Mouse (Mus musculus): ENCODE results near the gene Kctd15. TPM values are rescaled to one million over a fixed set of nuclear protein-coding genes. Genes with fewer than 3 reads are reported as not detected.

The Kctd15 gene
- polyA plus RNA-seq, 2 experiments = 18.7 to 77.1 TPM

DNA sequence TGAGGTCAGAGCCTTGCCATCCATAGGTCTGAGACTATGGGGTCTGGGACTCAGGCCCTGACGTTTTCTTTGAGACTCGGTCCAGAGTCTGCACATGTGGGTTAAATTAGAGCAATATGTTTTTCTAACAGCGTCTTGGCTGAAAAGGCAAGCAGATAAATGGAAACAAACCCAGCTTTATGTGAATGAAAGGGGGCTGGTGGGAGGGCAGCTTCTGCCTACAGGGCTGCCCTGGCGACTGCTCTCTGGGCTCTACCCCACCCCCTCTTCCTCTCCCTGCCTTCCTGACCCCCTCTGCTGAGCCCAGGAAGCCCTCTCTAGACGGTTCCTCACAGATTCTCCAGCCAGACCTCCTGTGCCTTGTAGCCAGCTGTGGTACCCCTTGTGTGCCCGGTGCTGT is 46.1 kb downstream of the Kctd15 start:
- ATAC-seq (ENCODE audit: low FRiP score, low read depth) (peak; percentile 39; the same call in 1 of the 2 replicates), DNase-seq (ENCODE audit: low spot score) (peak; percentile 73)
- Histone ChIP-seq H3K9me3 (ENCODE audit: control insufficient read depth, low read length) (no peaks in the 10 kb centered on the region), H3K27me3 (ENCODE audit: control insufficient read depth, insufficient read depth, low read length) (no peaks in the 10 kb centered on the region), H3K4me1 (ENCODE audit: control insufficient read depth, insufficient read depth, low read length) (peaks cover 36% of the 10 kb centered on the region), H3K4me3 (replicated peaks; ENCODE audit: low read length) (no peak overlapping the region), H3K27ac (replicated peaks; ENCODE audit: low read depth, low read length) (peak overlapping the region; percentile 68), H3K9ac (ENCODE audit: low read depth, low read length, severe bottlenecking) (no peak overlapping the region), H3K4me2 (replicated peaks; ENCODE audit: low read depth, low read length, severe bottlenecking) (no peak overlapping the region; the same call in 1 of the 2 replicates), H3K36me3 (ENCODE audit: control insufficient read depth, insufficient read depth, low read length) (no peaks in the 10 kb centered on the region)
- 16% methylated on average over 6 of the region's 6 CpGs for WGBS
- TF ChIP-seq POLR2A (IDR thresholded peaks at IDR 0.05; ENCODE audit: borderline replicate concordance, extremely low read depth, insufficient read depth, insufficient read length) = no peak

DNA sequence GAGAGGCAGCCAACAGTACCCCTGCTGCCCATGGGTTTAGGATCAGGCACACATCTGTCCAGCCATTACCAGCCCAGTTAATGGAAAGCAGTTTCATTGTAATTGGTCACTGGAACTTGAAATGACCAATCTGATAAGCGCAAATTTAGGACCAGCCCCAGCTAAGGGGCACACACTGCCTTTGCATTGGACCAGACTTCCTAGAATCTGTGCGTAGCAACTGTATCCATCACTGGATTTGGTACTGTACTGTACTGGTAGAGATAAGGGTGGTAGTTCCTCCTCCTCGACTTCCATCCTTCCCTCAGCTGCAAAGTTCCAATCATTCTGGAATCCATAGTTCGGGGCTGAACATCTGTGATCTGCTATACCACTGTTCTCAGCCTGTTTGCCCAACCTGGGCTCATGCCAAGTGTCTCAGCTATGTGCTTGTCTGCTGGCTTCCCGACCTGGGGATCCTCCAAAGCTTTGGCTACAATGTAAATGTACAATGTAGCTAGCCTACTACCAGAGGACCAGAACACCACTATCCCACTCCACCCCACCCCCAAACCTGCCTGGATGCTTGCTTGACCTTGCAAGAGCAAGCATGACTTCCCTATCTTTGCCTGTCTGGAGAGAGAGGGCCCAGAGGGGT is 49.1 kb downstream of the Kctd15 start:
- Histone ChIP-seq H3K4me1 (ENCODE audit: control insufficient read depth, insufficient read depth, low read length) (peaks cover 37% of the 10 kb centered on the region), H3K4me2 (replicated peaks; ENCODE audit: low read depth, low read length, severe bottlenecking) (no peak overlapping the region), H3K9ac (ENCODE audit: low read depth, low read length, severe bottlenecking) (0 out of 2 replicates have a peak overlapping the region, but pooled peaks have one; percentile 12), H3K27ac (replicated peaks; ENCODE audit: low read depth, low read length) (peak overlapping the region; percentile 11), H3K9me3 (ENCODE audit: control insufficient read depth, low read length) (no peaks in the 10 kb centered on the region), H3K27me3 (ENCODE audit: control insufficient read depth, insufficient read depth, low read length) (no peaks in the 10 kb centered on the region), H3K36me3 (ENCODE audit: control insufficient read depth, insufficient read depth, low read length) (no peaks in the 10 kb centered on the region), H3K4me3 (replicated peaks; ENCODE audit: low read length) (no peak overlapping the region)
- peak; percentile 30 for DNase-seq (ENCODE audit: low spot score)
- 48% methylated on average over 5 of the region's 5 CpGs for WGBS
- peak; percentile 3; the same call in 1 of the 2 replicates for ATAC-seq (ENCODE audit: low FRiP score, low read depth)
- TF ChIP-seq POLR2A (IDR thresholded peaks at IDR 0.05; ENCODE audit: borderline replicate concordance, extremely low read depth, insufficient read depth, insufficient read length) = no peak

DNA sequence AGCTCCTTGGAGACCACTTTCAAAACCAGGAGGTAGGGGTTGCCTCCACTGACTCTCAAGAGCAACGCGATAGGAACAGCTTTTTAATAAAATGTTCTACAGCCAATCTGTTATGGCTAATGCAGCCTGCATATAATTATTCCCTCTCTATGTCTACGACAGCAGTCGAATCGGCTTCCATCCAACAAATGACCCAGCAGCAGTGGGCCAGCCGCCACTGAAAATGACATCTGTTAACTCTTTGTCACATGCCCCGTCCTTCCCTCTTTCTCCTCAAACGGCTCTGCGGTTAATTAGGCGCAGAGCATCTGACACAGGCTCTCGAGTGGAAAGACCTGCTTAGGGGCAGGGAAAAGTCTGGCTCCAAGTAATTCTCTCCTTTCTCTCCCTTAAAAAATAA is 49.8 kb downstream of the Kctd15 start:
- Histone ChIP-seq H3K4me2 (replicated peaks; ENCODE audit: low read depth, low read length, severe bottlenecking) (peak overlapping the region; percentile 35), H3K4me1 (ENCODE audit: control insufficient read depth, insufficient read depth, low read length) (peaks cover 37% of the 10 kb centered on the region), H3K9ac (ENCODE audit: low read depth, low read length, severe bottlenecking) (0 out of 2 replicates have a peak overlapping the region, but pooled peaks have one; percentile 12), H3K9me3 (ENCODE audit: control insufficient read depth, low read length) (no peaks in the 10 kb centered on the region), H3K4me3 (replicated peaks; ENCODE audit: low read length) (no peak overlapping the region), H3K36me3 (ENCODE audit: control insufficient read depth, insufficient read depth, low read length) (no peaks in the 10 kb centered on the region), H3K27ac (replicated peaks; ENCODE audit: low read depth, low read length) (peak overlapping the region; percentile 74), H3K27me3 (ENCODE audit: control insufficient read depth, insufficient read depth, low read length) (no peaks in the 10 kb centered on the region)
- peak; percentile 56 for DNase-seq (ENCODE audit: low spot score)
- TF ChIP-seq POLR2A (IDR thresholded peaks at IDR 0.05; ENCODE audit: borderline replicate concordance, extremely low read depth, insufficient read depth, insufficient read length) = no peak
- ATAC-seq (ENCODE audit: low FRiP score, low read depth) = peak; percentile 16; the same call in 1 of the 2 replicates
- 9% methylated on average over 11 of the region's 11 CpGs for WGBS

DNA sequence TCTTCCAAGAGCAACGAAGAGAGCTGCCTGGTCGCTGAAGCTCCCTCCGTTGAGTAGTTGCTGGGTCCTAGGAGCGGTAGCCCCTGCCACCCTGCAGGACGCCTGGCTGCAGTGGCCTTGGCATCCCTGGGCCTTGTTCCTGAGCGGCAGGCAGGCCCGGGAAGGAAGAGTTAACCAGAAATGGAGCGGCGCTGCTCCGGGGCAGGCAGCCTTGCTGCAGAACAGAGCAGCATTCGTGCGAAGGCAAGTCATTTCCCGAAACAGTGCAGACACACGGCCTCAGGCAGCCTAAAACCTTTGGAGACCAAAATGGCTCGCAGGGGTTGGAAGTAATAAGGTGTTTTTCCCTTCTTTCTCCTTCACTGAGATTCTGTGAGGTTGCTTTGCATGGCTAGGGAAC is 50.5 kb downstream of the Kctd15 start:
- H3K9me3 ChIP-seq (ENCODE audit: control insufficient read depth, low read length) = no peaks in the 10 kb centered on the region
- DNase-seq (ENCODE audit: low spot score) (no peak), ATAC-seq (ENCODE audit: low FRiP score, low read depth) (0 out of 2 replicates have a peak, but pooled peaks have one; percentile 24)
- H3K4me2 ChIP-seq (replicated peaks; ENCODE audit: low read depth, low read length, severe bottlenecking) = peak overlapping the region; percentile 35
- H3K27ac ChIP-seq (replicated peaks; ENCODE audit: low read depth, low read length) = peak overlapping the region; percentile 74
- peaks cover 37% of the 10 kb centered on the region for H3K4me1 ChIP-seq (ENCODE audit: control insufficient read depth, insufficient read depth, low read length)
- no peaks in the 10 kb centered on the region for H3K27me3 ChIP-seq (ENCODE audit: control insufficient read depth, insufficient read depth, low read length)
- 13% methylated on average over 15 of the region's 15 CpGs for WGBS
- no peaks in the 10 kb centered on the region for H3K36me3 ChIP-seq (ENCODE audit: control insufficient read depth, insufficient read depth, low read length)
- 0 out of 2 replicates have a peak overlapping the region, but pooled peaks have one; percentile 10 for H3K4me3 ChIP-seq (replicated peaks; ENCODE audit: low read length)
- no peak for TF ChIP-seq POLR2A (IDR thresholded peaks at IDR 0.05; ENCODE audit: borderline replicate concordance, extremely low read depth, insufficient read depth, insufficient read length)
- peak overlapping the region; percentile 40 for H3K9ac ChIP-seq (ENCODE audit: low read depth, low read length, severe bottlenecking)

DNA sequence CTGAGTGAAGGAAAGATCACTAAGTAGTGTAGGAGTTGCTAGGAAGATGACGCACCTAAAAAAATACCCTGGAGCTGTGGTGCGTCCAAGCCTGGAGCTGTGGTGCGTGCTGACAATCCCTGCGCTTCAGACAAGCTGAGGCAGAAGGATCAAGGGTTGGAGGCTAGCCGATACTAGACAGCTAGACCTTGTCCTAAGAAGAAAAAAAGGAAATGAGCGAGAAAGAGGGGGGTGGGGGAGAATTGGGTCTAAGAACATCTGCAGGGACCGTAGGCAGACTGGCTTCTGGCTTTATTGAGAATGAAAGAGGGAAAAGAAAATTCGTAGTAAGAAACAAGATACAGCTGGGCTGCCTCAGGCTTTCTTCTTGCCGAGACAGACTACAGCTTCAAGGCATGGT is 58.0 kb downstream of the Kctd15 start:
- H3K4me2 ChIP-seq (replicated peaks; ENCODE audit: low read depth, low read length, severe bottlenecking) = no peak overlapping the region
- WGBS = 30% methylated on average over 9 of the region's 9 CpGs

More for the DNA sequence above, 58.0 kb downstream of the Kctd15 start:
- DNase-seq (ENCODE audit: low spot score) = no peak
- Histone ChIP-seq H3K27me3 (ENCODE audit: control insufficient read depth, insufficient read depth, low read length) (no peaks in the 10 kb centered on the region), H3K9ac (ENCODE audit: low read depth, low read length, severe bottlenecking) (0 out of 2 replicates have a peak overlapping the region, but pooled peaks have one; percentile 37), H3K27ac (replicated peaks; ENCODE audit: low read depth, low read length) (no peak overlapping the region), H3K9me3 (ENCODE audit: control insufficient read depth, low read length) (no peaks in the 10 kb centered on the region), H3K36me3 (ENCODE audit: control insufficient read depth, insufficient read depth, low read length) (no peaks in the 10 kb centered on the region), H3K4me3 (replicated peaks; ENCODE audit: low read length) (no peak overlapping the region), H3K4me1 (ENCODE audit: control insufficient read depth, insufficient read depth, low read length) (peaks cover 28% of the 10 kb centered on the region; the same call in 1 of the 2 replicates)
- ATAC-seq (ENCODE audit: low FRiP score, low read depth) = no peak
- TF ChIP-seq POLR2A (IDR thresholded peaks at IDR 0.05; ENCODE audit: borderline replicate concordance, extremely low read depth, insufficient read depth, insufficient read length) = no peak

Data from limb, embryonic 14.5 days (tissue).